Mouse (Mus musculus): ENCODE measurements at regions not wholly inside any gene's neighbourhood (a gene's known extent, or its start where the extent isn't known, plus 50 kb on each side); places are given as distances from the start of the nearest gene placed in this dataset.

DNA sequence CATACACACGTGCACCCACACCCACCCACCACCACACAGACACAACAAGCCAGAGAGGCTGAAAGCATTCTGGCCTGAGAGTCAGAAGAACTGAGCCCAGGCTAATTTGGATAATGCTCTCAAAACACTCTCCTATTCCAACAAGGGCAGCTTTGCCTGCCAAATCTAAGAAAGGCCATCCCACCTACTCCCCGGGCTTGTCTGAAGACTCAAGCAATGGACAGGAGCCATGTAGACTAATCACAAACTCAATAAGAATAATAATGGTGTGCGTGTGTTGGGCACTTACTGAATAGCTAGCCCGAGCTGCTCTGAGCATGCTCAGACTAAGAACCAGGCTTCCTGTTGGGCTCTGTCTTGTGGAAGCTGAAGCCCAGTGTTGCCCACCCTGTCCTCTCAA is 108.8 kb upstream of the Tle3 start:
- DNase-seq (ENCODE audit: extremely low read depth) = no peak
- dilution Hi-C loops (cut with MboI; ENCODE audit: extremely low pct_ligation_motif_present, extremely low pct_unique_long_range_greater_than_20kb, low sequenced_read_pairs) = no loop called here
- Histone ChIP-seq H3K27me3 (replicated peaks) (no peaks in the 10 kb centered on the region), H3K79me2 (replicated peaks; ENCODE audit: control insufficient read depth, extremely low read depth, insufficient read depth, poor library complexity, severe bottlenecking) (no peaks in the 10 kb centered on the region), H3K4me1 (ENCODE audit: control insufficient read depth in 1 of 2, insufficient read depth in 2 of 2) (peaks cover 14 to 35% of the 10 kb centered on the region in 2 experiments), H3K4me2 (ENCODE audit: insufficient read depth, low read depth, poor library complexity, severe bottlenecking) (no peak overlapping the region), H3K9me3 (replicated peaks; ENCODE audit: low read length) (peaks cover 10% of the 10 kb centered on the region), H3K27ac (ENCODE audit: insufficient read depth, low read depth) (no peak overlapping the region), H3K4me3 (replicated peaks in 1 of 3; ENCODE audit: low read depth in 2 of 3, low read length in 2 of 3, poor library complexity in 1 of 3) (no peak overlapping the region), H3K9ac (ENCODE audit: insufficient read depth, low read depth) (no peak overlapping the region), H3K36me3 (replicated peaks in 1 of 2; ENCODE audit: control insufficient read depth in 1 of 2, insufficient read depth in 1 of 2, low read length in 1 of 2) (no peaks in the 10 kb centered on the region)
- in situ Hi-C loops (cut with MboI; ENCODE audit: low pct_ligation_motif_present, low pct_unique_long_range_greater_than_20kb, low sequenced_read_pairs) = no loop called here
- TF ChIP-seq MXI1 (IDR thresholded peaks at IDR 0.05; ENCODE audit: low read depth, low read length) (no peak), IRF4 (IDR thresholded peaks at IDR 0.05; ENCODE audit: low read depth, low read length) (no peak), ZNF384 (IDR thresholded peaks at IDR 0.05; ENCODE audit: low read depth, low read length) (no peak), ELF1 (IDR thresholded peaks at IDR 0.05; ENCODE audit: low read depth, low read length) (no peak), MEF2A (IDR thresholded peaks at IDR 0.05; ENCODE audit: borderline replicate concordance, low read depth, low read length) (no peak), ZKSCAN1 (IDR thresholded peaks at IDR 0.05; ENCODE audit: borderline replicate concordance, low read depth, low read length) (no peak), ETS1 (conservative IDR thresholded peaks at IDR 0.05; ENCODE audit: low read depth, low read length) (no peak), UBTF (IDR thresholded peaks at IDR 0.05; ENCODE audit: low read depth, low read length) (no peak), MAX (IDR thresholded peaks at IDR 0.05; ENCODE audit: low read length) (no peak), MAZ (IDR thresholded peaks at IDR 0.05; ENCODE audit: low read depth, low read length) (no peak), POLR2A (IDR thresholded peaks at IDR 0.05; ENCODE audit: low read depth, low read length) (no peak), RCOR1 (conservative IDR thresholded peaks at IDR 0.05; ENCODE audit: low read depth, low read length) (no peak), MAFK (IDR thresholded peaks at IDR 0.05; ENCODE audit: insufficient replicate concordance, low read length) (no peak), GABPA (IDR thresholded peaks at IDR 0.05; ENCODE audit: insufficient replicate concordance, low read depth, low read length) (no peak), POLR2AphosphoS2 (IDR thresholded peaks at IDR 0.05; ENCODE audit: low read depth, low read length) (no peak)

DNA sequence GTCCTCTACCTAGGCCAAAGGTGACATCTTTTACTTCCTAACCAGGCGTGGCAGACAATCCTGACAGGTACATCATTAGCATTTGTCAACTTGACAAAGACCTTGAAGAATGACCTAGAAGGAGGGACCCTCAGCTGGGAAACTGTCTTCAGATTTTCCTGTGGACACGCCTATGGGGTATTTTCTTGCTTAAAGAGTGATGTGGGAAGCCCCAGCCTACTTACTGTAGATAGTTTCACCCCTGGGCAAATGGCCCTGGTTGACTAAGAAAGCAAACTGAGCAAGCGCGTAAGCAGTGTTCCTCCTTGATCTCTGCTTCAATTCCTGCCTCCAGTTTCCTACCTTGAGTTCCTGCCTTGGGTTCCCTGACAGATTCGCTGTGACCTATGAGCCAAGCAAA is 106.7 kb upstream of the Tle3 start:
- Histone ChIP-seq H3K4me1 (ENCODE audit: control insufficient read depth in 1 of 2, insufficient read depth in 2 of 2) (peaks cover 19 to 39% of the 10 kb centered on the region in 2 experiments), H3K9ac (ENCODE audit: insufficient read depth, low read depth) (no peak overlapping the region), H3K27me3 (replicated peaks) (no peaks in the 10 kb centered on the region), H3K4me3 (replicated peaks in 1 of 3; ENCODE audit: low read depth in 2 of 3, low read length in 2 of 3, poor library complexity in 1 of 3) (no peak overlapping the region), H3K36me3 (replicated peaks in 1 of 2; ENCODE audit: control insufficient read depth in 1 of 2, insufficient read depth in 1 of 2, low read length in 1 of 2) (no peaks in the 10 kb centered on the region), H3K9me3 (replicated peaks; ENCODE audit: low read length) (peaks cover 10% of the 10 kb centered on the region), H3K79me2 (replicated peaks; ENCODE audit: control insufficient read depth, extremely low read depth, insufficient read depth, poor library complexity, severe bottlenecking) (no peaks in the 10 kb centered on the region), H3K27ac (ENCODE audit: insufficient read depth, low read depth) (no peak overlapping the region), H3K4me2 (ENCODE audit: insufficient read depth, low read depth, poor library complexity, severe bottlenecking) (no peak overlapping the region)
- no peak for DNase-seq (ENCODE audit: extremely low read depth)
- TF ChIP-seq EP300 (IDR thresholded peaks at IDR 0.05; ENCODE audit: low read length) (no peak), MYC (IDR thresholded peaks at IDR 0.05; ENCODE audit: low read depth, low read length) (no peak), USF1 (IDR thresholded peaks at IDR 0.05; ENCODE audit: low read depth, low read length) (no peak), TCF12 (IDR thresholded peaks at IDR 0.05; ENCODE audit: low read depth, low read length) (no peak), ZC3H11A (IDR thresholded peaks at IDR 0.05; ENCODE audit: low read depth, low read length) (no peak), CHD2 (IDR thresholded peaks at IDR 0.05; ENCODE audit: low read length) (no peak), JUND (conservative IDR thresholded peaks at IDR 0.05; ENCODE audit: low read depth, low read length) (no peak), RCOR1 (conservative IDR thresholded peaks at IDR 0.05; ENCODE audit: low read depth, low read length) (no peak), CTCF (conservative IDR thresholded peaks at IDR 0.05 in 1 of 2, IDR thresholded peaks at IDR 0.05 in 1 of 2; ENCODE audit: low read depth in 2 of 2, low read length in 2 of 2) (no peak), MAZ (IDR thresholded peaks at IDR 0.05; ENCODE audit: low read depth, low read length) (no peak), NELFE (IDR thresholded peaks at IDR 0.05; ENCODE audit: low read depth, low read length) (no peak), UBTF (IDR thresholded peaks at IDR 0.05; ENCODE audit: low read depth, low read length) (no peak), ZKSCAN1 (IDR thresholded peaks at IDR 0.05; ENCODE audit: borderline replicate concordance, low read depth, low read length) (no peak)
- in situ Hi-C loops (cut with MboI; ENCODE audit: low pct_ligation_motif_present, low pct_unique_long_range_greater_than_20kb, low sequenced_read_pairs) (no loop called here), dilution Hi-C loops (cut with MboI; ENCODE audit: extremely low pct_ligation_motif_present, extremely low pct_unique_long_range_greater_than_20kb, low sequenced_read_pairs) (no loop called here)
